Mouse (Mus musculus) thymus, postnatal 25 days (tissue): Measurements from ENCODE around the gene Ift20.
A peak's percentile ranks its signal among the peaks of the same experiment; 100 is the strongest.
"Not testable (repeated sequence)": the region's sequence is repeated elsewhere in the genome, so short reads cannot be mapped to it uniquely, and the experiment has no call there.

ENCODE experiments used
- DNase-seq: peaks from one replicate; pipeline ENCODE4 v3.0.0; 2022

Gene Ift20

GRCm38 (mm10) chr11:78523241-78523955, 12.8 kb upstream of the Ift20 start:
- no peak for DNase-seq

- DNase-seq, result no peak
Observed at GRCm38 (mm10) chr11:78524838-78525237, 11.3 kb upstream of the Ift20 start.

GRCm38 (mm10) chr11:78528714-78529113, 7.4 kb upstream of the Ift20 start:
- DNase-seq, result no peak

- DNase-seq, result no peak
Observed at GRCm38 (mm10) chr11:78530001-78530400, 6.2 kb upstream of the Ift20 start.

GRCm38 (mm10) chr11:78531046-78531445, 5.1 kb upstream of the Ift20 start:
- DNase-seq, result no peak

- not testable (repeated sequence) for DNase-seq
Observed at GRCm38 (mm10) chr11:78531515-78531914, 4.6 kb upstream of the Ift20 start.

- DNase-seq, result no peak
Observed at GRCm38 (mm10) chr11:78534516-78534915, 1.6 kb upstream of the Ift20 start.

GRCm38 (mm10) chr11:78535376-78536079, 633 bp upstream of the Ift20 start:
- no peak for DNase-seq

- no peak for DNase-seq
Observed at GRCm38 (mm10) chr11:78536690-78537084, 526 bp downstream of the Ift20 start.

- no peak for DNase-seq
Observed at GRCm38 (mm10) chr11:78540358-78540757, 4.2 kb downstream of the Ift20 start.

GRCm38 (mm10) chr11:78544449-78545111, 8.4 kb downstream of the Ift20 start:
- no peak for DNase-seq

GRCm38 (mm10) chr11:78545181-78545580, 9.0 kb downstream of the Ift20 start:
- no peak for DNase-seq

- DNase-seq, result no peak
Observed at GRCm38 (mm10) chr11:78547718-78548460, 11.7 kb downstream of the Ift20 start.

GRCm38 (mm10) chr11:78549491-78549987, 13.4 kb downstream of the Ift20 start:
- DNase-seq, result no peak

GRCm38 (mm10) chr11:78550168-78551058, 14.3 kb downstream of the Ift20 start, which contains the start of gene Tmem97:
Tmem97 (minus strand) TSS chr11:78550777.
- DNase-seq, result peak; percentile 93

GRCm38 (mm10) chr11:78551059-78551398, 14.9 kb downstream of the Ift20 start:
- no peak for DNase-seq

- DNase-seq, result no peak
Observed at GRCm38 (mm10) chr11:78555623-78556022, 19.5 kb downstream of the Ift20 start.

- DNase-seq, result no peak
Observed at GRCm38 (mm10) chr11:78556070-78556469, 19.9 kb downstream of the Ift20 start.

GRCm38 (mm10) chr11:78557241-78557640, 21.1 kb downstream of the Ift20 start:
- DNase-seq, result no peak

GRCm38 (mm10) chr11:78560447-78560846, 24.3 kb downstream of the Ift20 start:
- peak; percentile 73 for DNase-seq

GRCm38 (mm10) chr11:78566775-78567174, 30.6 kb downstream of the Ift20 start:
- no peak for DNase-seq

- DNase-seq, result no peak
Observed at GRCm38 (mm10) chr11:78567614-78568013, 31.5 kb downstream of the Ift20 start.
